Mouse (Mus musculus) small intestine, adult 2 months (tissue): Measurements from ENCODE around the gene Gm17334.

Experiments
- CTCF ChIP-seq: fragments of 200-500 bp; IDR thresholded peaks from 2 replicates; pipeline ENCODE4 v1.5.1; 2012; ENCODE audit warnings: low read depth, mild to moderate bottlenecking, control low read depth, inconsistent platforms, low read length, moderate library complexity, mixed read lengths; ENCODE audit not compliant: insufficient replicate concordance, insufficient read length; ENCODE audit errors: extremely low read depth
- POLR2A ChIP-seq: fragments of 200-500 bp; IDR thresholded peaks from 2 replicates; pipeline ENCODE4 v1.6.1; 2012; ENCODE audit warnings: low read depth, mild to moderate bottlenecking, control low read depth, inconsistent platforms, low read length, moderate library complexity

DNA sequence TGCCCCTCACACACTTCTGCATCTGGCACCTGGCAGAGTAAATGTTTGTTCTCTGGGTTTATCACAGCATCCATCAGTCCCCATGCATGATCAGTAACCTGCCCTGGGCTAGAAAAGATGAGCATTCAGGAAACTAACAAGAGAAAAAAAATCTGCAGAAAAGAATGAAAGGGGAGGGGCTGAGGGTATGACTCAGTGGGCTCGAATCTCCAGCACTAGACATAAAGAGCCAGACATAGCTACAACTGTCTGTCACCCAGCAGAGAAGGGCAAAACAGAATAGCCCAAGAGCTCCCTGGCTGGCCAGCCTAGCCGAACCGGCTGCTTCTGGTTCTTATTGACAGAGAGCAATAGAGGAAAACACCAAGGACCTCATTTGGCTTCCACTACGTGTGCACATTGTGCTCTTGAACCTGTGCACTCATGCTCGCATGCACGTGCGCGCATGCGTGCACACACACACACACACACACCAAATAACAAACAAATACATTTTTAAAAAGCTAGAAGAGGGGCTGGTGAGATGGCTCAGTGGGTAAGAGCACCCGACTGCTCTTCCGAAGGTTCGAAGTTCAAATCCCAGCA is 17.9 kb downstream of the Gm17334 start:
- TF ChIP-seq POLR2A, result no peak
- TF ChIP-seq CTCF, result no peak
